ENCODE assay signal across 8 mouse cellular contexts in genomic region chr17:28621381-28622299, GRCm38 (mm10). TPM values are rescaled to one million over a fixed set of nuclear protein-coding genes. Genes with fewer than 3 reads are reported as not detected.
A peak's percentile ranks its signal among the peaks of the same experiment; 100 is the strongest.
DNase-seq lines count a peak whose midpoint lies in the region; ATAC-seq lines count a peak whose summit lies in the region.

No protein-coding gene starts in this region.

- no peaks in the 10 kb centered on the region for H3K9me3 ChIP-seq in limb, embryonic 13.5 days
- H3K9me3 ChIP-seq in midbrain, embryonic 14.5 days (ENCODE audit: control insufficient read depth, low read length), result no peaks in the 10 kb centered on the region

- peak; percentile 69 for ATAC-seq in limb, embryonic 13.5 days (ENCODE audit: low FRiP score, low read depth)
- ATAC-seq in midbrain, embryonic 14.5 days (ENCODE audit: low FRiP score, low TSS enrichment), result peak; percentile 72

- under 1% methylated on average over 77 of the region's 78 CpGs for WGBS in limb, embryonic 13.5 days
- under 1% methylated on average over 78 of the region's 78 CpGs for WGBS in midbrain, embryonic 14.5 days

- peak; percentile 29 for DNase-seq in cerebellum, adult 11 months
- DNase-seq in cerebellum, adult 11-12 months, result no peak
- DNase-seq in embryo, embryonic 11.5 days (ENCODE audit: low read depth, low spot score), result peak; percentile 42
- peak; percentile 97 for DNase-seq in heart, adult 11 months
- peak; percentile 78 for DNase-seq in kidney, adult 11 months
- peak; percentile 77 for DNase-seq in midbrain, embryonic 14.5 days
- peak; percentile 37 to 52 for DNase-seq in spleen, postnatal 10 days (ENCODE audit: low spot score in 2 of 2)

- peak overlapping the region; percentile 92 for H3K4me2 ChIP-seq in limb, embryonic 13.5 days (replicated peaks)
- peak overlapping the region; percentile 62 for H3K4me2 ChIP-seq in midbrain, embryonic 14.5 days (ENCODE audit: low read length)

- peak overlapping the region; percentile 97 for H3K9ac ChIP-seq in limb, embryonic 13.5 days
- H3K9ac ChIP-seq in midbrain, embryonic 14.5 days (replicated peaks; ENCODE audit: low read length), result peak overlapping the region; percentile 94

- peaks cover 28% of the 10 kb centered on the region for H3K36me3 ChIP-seq in limb, embryonic 13.5 days
- H3K36me3 ChIP-seq in midbrain, embryonic 14.5 days (ENCODE audit: control insufficient read depth, insufficient read depth, low read length), result peaks cover 10% of the 10 kb centered on the region

- peak overlapping the region; percentile 99 for H3K4me3 ChIP-seq in limb, embryonic 13.5 days
- H3K4me3 ChIP-seq in midbrain, embryonic 14.5 days (replicated peaks; ENCODE audit: low read depth, low read length), result peak overlapping the region; percentile 98

- H3K4me1 ChIP-seq in limb, embryonic 13.5 days, result peaks cover 20% of the 10 kb centered on the region
- peaks cover 16% of the 10 kb centered on the region for H3K4me1 ChIP-seq in midbrain, embryonic 14.5 days (ENCODE audit: control insufficient read depth, insufficient read depth, low read length)

- H3K27ac ChIP-seq in limb, embryonic 13.5 days, result peak overlapping the region; percentile 85
- peak overlapping the region; percentile 89 for H3K27ac ChIP-seq in midbrain, embryonic 14.5 days (replicated peaks; ENCODE audit: low read depth, low read length)

- H3K27me3 ChIP-seq in limb, embryonic 13.5 days, result no peaks in the 10 kb centered on the region
- H3K27me3 ChIP-seq in midbrain, embryonic 14.5 days (ENCODE audit: control insufficient read depth, insufficient read depth, low read length), result no peaks in the 10 kb centered on the region

RNA-seq across cellular contexts. Expression of gene Srpk1, which starts 0.9 kb away (rescaled TPM):
- 93.3 and 97.9 TPM in 2 replicates for polyA plus RNA-seq in limb, embryonic 13.5 days (2015; fragmentation: Nextera tagmentation; extraction: Ambion mirVana)
- 101 and 125 TPM in 2 replicates for polyA plus RNA-seq in midbrain, embryonic 14.5 days (2014; fragmentation: Nextera tagmentation; extraction: Ambion mirVana)

RNA-seq across cellular contexts. Expression of gene Lhfpl5, which starts 46.2 kb away (rescaled TPM):
- 0.46 and 0.56 TPM in 2 replicates for polyA plus RNA-seq in limb, embryonic 13.5 days (2015; fragmentation: Nextera tagmentation; extraction: Ambion mirVana)
- polyA plus RNA-seq in midbrain, embryonic 14.5 days (2014; fragmentation: Nextera tagmentation; extraction: Ambion mirVana), result 7.1 and 11.0 TPM in 2 replicates
